Mouse (Mus musculus) thymus, adult 2 months (tissue): Measurements from ENCODE around the gene Flii.

ENCODE experiments used
- CTCF ChIP-seq: fragments of 200-500 bp; IDR thresholded peaks from 2 replicates; pipeline ENCODE4 v1.5.1; 2012; ENCODE audit warnings: mild to moderate bottlenecking, control low read depth, low read length, moderate library complexity, borderline replicate concordance; ENCODE audit not compliant: control insufficient read depth, poor library complexity, insufficient read depth; ENCODE audit errors: extremely low read depth
- POLR2A ChIP-seq: fragments of 200-500 bp; IDR thresholded peaks from 2 replicates; pipeline ENCODE4 v1.6.1; 2012; ENCODE audit warnings: mild to moderate bottlenecking, low read length, control low read depth, moderate library complexity; ENCODE audit not compliant: control insufficient read depth, poor library complexity, insufficient read depth; ENCODE audit errors: extremely low read depth

GRCm38 (mm10) chr11:60719263-60719662 is 7.8 kb downstream of the Flii start:
- no peak for TF ChIP-seq POLR2A
- no peak for TF ChIP-seq CTCF
